Mouse (Mus musculus) thymus, adult 2 months (tissue): Measurements from ENCODE around the gene Maz. TPM values are rescaled to one million over a fixed set of nuclear protein-coding genes. Genes with fewer than 3 reads are reported as not detected.

Source experiments
- DNase-seq: peaks from one replicate; pipeline ENCODE4 v3.0.0; 2021
- H3K27ac ChIP-seq: fragments of 200-500 bp; 2 replicates; pipeline ENCODE4 v1.5.1; 2012; ENCODE audit warnings: low read length, control low read depth; ENCODE audit not compliant: control insufficient read depth, insufficient read depth
- H3K27me3 ChIP-seq: fragments of 200-500 bp; 2 replicates; pipeline ENCODE4 v1.6.1; 2012; ENCODE audit warnings: mild to moderate bottlenecking, low read length, moderate library complexity, mixed read lengths; ENCODE audit not compliant: control insufficient read depth, insufficient read depth
- H3K36me3 ChIP-seq: fragments of 200-500 bp; 2 replicates; pipeline ENCODE4 v1.6.1; 2012; ENCODE audit warnings: mild to moderate bottlenecking, low read length, moderate library complexity; ENCODE audit not compliant: control insufficient read depth, insufficient read depth
- H3K4me1 ChIP-seq: fragments of 200-500 bp; replicated peaks from 2 replicates; pipeline ENCODE4 v1.6.1; 2012; ENCODE audit warnings: low read length; ENCODE audit not compliant: control insufficient read depth, insufficient read depth
- H3K4me3 ChIP-seq: fragments of 200-500 bp; 2 replicates; pipeline ENCODE4 v1.5.1; 2012; ENCODE audit warnings: mild to moderate bottlenecking, low read length, control low read depth, moderate library complexity; ENCODE audit not compliant: control insufficient read depth, insufficient read depth
- CTCF ChIP-seq: fragments of 200-500 bp; IDR thresholded peaks from 2 replicates; pipeline ENCODE4 v1.5.1; 2012; ENCODE audit warnings: mild to moderate bottlenecking, control low read depth, low read length, moderate library complexity, borderline replicate concordance; ENCODE audit not compliant: control insufficient read depth, poor library complexity, insufficient read depth; ENCODE audit errors: extremely low read depth
- POLR2A ChIP-seq: fragments of 200-500 bp; IDR thresholded peaks from 2 replicates; pipeline ENCODE4 v1.6.1; 2012; ENCODE audit warnings: mild to moderate bottlenecking, low read length, control low read depth, moderate library complexity; ENCODE audit not compliant: control insufficient read depth, poor library complexity, insufficient read depth; ENCODE audit errors: extremely low read depth
- WGBS: fragments of 180-500 bp; shearing (Covaris S2); methylation state at CpG from one replicate; pipeline ENCODE4 v1.1.7; 2018; 5-methylcytosine and 5-hydroxymethylcytosine counted together
- polyA plus RNA-seq: library from polyadenylated mRNA; depleted of rRNA; stranded (reverse); fragments of >200 nt; gene quantifications from 2 replicates; pipeline ENCODE4 v1.2.3, GENCODE M21; 2012

Gene Maz
- polyA plus RNA-seq, 1 experiment = 954 TPM

DNA sequence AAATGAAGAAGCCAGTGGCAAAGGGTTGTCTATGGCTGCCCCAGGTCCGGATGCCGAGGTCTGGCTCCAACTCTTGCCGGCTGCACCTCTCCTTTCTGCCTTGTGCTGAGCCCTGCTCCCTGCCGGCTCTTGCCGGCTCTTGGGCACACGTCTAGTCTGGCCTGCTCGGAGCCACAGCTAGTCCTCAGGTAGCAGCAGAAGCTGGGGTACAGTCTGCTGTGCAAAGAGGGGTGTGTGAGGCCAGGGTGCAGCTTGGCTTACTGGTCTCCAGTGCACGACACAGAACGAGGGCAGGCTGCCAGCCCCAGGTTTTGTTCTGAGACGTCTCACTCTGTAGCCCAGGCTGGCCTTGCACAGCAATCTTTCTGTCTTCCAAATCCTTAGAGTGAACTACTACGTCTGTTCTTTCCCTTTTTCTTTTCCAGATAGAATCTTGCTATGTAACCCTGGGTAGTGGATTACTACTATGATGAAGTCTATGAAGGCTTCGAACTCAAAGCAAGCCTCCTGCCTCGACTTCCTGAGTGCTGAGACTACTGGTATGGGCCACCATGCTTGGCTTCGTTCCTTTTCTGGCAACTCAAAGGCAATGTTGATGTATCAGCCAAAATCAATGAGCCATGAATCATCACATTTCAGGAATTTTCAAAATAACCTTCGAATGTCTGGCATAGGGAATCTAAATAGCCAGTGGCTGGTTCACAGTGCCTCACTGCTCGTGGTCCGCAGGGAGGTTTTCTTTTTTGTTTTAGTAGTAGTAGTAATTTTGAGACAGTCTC lies 17.3 kb downstream of the Maz start:
- Histone ChIP-seq H3K36me3 (no peaks in the 10 kb centered on the region), H3K4me3 (no peak overlapping the region), H3K27ac (no peak overlapping the region), H3K4me1 (peaks cover 15% of the 10 kb centered on the region), H3K27me3 (no peaks in the 10 kb centered on the region)
- no peak for DNase-seq
- no peak for TF ChIP-seq POLR2A
- TF ChIP-seq CTCF = no peak
- 90% methylated on average over 17 of the region's 17 CpGs for WGBS

DNA sequence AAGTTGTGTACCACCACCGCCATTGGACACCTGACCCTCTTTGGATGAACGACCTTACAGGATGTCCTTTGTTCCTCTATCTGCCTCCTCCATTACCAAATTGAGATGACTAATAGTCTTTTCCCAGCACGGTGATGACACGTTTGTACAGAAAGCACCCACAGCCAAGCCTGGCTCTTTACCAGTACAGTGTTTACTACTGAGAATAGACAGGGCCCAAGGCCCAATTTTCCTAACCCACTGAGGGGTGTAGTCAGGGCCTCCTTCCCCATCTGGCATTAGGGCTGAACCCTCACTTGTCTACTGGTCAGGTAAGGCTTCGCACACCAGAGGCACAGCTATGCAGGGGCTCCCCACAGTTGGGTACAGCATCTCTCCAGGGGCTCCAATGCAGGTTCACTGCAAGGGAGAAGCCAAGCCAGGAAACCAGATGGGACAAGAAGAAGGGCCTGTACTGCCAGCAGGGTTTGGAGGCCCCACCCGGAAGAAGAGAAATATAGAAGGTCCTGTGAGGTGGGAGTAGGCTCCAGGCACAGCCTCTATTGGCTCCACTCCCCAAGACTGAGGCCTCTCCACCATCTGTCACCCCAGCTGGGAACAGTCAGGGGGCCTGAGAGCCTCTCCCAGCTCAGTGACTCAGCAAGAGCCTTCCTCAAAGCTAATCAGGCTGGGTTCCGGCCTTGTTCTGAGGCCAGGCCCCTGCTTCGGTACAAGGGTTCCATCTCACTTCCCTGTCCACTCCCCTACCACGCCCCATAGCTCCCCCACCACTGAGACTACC lies 18.4 kb downstream of the Maz start:
- Histone ChIP-seq H3K4me3 (no peak overlapping the region), H3K4me1 (peaks cover 9% of the 10 kb centered on the region), H3K36me3 (no peaks in the 10 kb centered on the region), H3K27ac (no peak overlapping the region), H3K27me3 (no peaks in the 10 kb centered on the region)
- no peak for TF ChIP-seq POLR2A
- no peak for TF ChIP-seq CTCF
- no peak for DNase-seq
- WGBS = 59% methylated on average over 9 of the region's 9 CpGs

DNA sequence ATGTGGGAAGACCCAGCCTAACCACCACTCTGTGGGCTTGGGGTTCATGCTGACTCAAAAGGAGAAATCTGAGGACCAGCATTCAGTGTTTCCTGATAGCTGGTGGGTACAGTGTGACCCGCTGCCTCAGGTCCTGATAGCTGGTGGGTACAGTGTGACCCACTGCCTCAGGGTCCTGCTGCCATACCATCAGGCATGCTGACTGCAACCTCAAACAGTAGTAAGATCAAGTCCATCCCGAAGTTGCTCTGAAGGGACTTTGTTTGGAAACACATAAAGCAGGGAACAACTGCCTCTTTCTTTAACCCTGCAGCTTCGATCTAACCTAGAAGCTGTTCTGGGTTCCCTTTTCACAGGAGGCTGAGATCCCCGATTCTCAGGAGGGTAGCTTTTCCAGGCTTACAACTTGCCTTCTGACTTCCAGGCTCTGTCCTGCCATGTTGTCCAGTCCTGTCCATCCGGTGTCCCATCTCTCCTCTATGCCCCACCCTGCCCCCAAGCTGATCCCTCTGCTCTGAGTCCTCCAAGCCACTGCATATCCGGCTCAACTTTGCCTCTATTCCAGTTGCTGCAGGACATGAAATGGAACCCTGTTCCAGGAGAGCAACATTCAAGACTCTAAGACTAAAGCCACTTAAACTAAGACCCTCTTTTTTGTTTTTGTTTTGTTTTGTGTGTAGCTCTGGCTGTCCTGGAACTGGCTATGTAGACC lies 19.4 kb downstream of the Maz start:
- Histone ChIP-seq H3K4me1 (peaks cover 5% of the 10 kb centered on the region; the same call in 1 of the 2 replicates), H3K27me3 (no peaks in the 10 kb centered on the region), H3K4me3 (no peak overlapping the region), H3K36me3 (no peaks in the 10 kb centered on the region), H3K27ac (no peak overlapping the region)
- DNase-seq = no peak
- no peak for TF ChIP-seq CTCF
- no peak for TF ChIP-seq POLR2A
- 95% methylated on average over 6 of the region's 6 CpGs for WGBS

DNA sequence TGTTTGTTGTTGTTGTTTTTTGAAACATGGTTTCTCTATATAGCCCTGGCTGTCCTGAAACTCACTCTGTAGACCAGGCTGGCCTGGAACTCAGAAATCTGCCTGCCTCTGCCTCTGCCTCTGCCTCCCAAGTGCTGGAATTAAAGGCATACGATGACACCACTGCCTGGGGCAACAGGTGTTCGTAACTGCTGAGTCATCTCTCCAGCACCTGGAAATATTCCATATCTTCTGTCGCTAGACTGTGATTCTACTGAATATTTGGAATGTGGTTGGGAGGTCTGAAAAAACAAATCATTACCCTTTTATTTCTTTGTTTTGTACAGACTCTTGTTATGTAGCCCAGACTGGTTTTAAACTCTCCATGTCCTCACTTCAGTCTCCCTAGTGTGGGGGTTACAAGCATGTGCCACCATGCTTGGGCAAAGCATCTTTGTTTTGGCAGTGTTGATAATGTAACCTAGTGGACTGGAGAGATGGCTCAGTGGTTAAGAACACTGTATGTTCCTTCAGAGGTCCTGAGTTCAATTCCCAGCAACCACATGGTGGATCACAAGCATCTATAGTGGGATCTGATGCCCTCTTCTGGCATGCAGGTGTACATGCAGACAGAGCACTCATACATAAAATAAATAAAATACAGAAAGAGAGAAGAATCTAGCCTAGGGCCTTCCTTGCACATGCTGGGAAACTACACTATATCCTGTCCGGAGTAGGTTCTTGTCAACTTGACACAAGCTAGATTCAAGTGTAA lies 22.5 kb downstream of the Maz start:
- Histone ChIP-seq H3K36me3 (no peaks in the 10 kb centered on the region), H3K27ac (no peak overlapping the region), H3K27me3 (no peaks in the 10 kb centered on the region), H3K4me1 (peaks cover 10% of the 10 kb centered on the region; the same call in 1 of the 2 replicates), H3K4me3 (no peak overlapping the region)
- DNase-seq = no peak
- WGBS = 92% methylated on average over 4 of the region's 4 CpGs
- no peak for TF ChIP-seq POLR2A
- TF ChIP-seq CTCF = no peak

DNA sequence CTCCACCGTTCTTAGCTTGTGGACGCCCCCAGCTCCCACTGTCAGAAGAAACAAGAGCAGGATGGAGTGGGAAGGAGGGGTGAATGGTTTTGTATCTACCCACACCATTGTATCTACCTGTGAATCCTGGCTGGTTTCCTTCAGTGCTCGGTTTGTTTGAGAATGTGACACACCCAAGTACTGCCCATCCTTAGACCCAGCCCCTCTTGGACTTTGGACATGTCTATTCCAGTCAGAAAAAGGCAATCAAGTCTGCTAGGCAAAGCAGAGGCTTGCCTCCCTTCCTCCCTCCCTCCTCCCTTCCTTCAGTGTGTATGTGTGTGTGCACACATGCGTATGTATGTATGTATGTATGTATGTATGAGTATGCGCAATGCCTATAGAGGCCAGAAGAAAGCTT lies 23.2 kb downstream of the Maz start:
- no peak for DNase-seq
- no peaks in the 10 kb centered on the region for H3K27me3 ChIP-seq
- TF ChIP-seq POLR2A (no peak), CTCF (no peak)
- WGBS = 93% methylated on average over 5 of the region's 5 CpGs
- peaks cover 7% of the 10 kb centered on the region; the same call in 1 of the 2 replicates for H3K4me1 ChIP-seq
- no peak overlapping the region for H3K27ac ChIP-seq
- H3K36me3 ChIP-seq = no peaks in the 10 kb centered on the region
- no peak overlapping the region for H3K4me3 ChIP-seq

DNA sequence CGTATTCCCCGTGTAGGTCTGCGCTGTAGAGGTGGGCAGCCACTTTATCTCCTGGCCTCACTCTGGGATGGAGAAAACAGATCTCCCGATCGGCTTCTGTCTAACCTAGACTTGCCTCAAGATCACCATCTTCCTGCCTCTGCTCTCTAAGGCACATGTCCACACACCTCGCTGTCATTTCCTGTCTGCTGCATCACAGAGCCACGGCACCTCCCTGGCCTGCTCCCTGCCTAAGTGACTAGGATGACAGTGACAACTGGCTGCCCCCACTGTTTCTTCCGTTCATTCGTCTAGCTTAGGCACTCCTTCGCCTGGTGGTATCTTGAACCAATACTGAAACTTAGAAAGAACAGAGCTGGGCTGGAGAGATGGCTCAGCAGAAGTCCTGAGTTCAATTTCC lies 27.3 kb downstream of the Maz start:
- Histone ChIP-seq H3K36me3 (no peaks in the 10 kb centered on the region; the same call in 1 of the 2 replicates), H3K4me3 (no peak overlapping the region), H3K4me1 (peaks cover 5% of the 10 kb centered on the region; the same call in 1 of the 2 replicates), H3K27ac (no peak overlapping the region), H3K27me3 (no peaks in the 10 kb centered on the region)
- 70% methylated on average over 10 of the region's 10 CpGs for WGBS
- TF ChIP-seq CTCF (no peak), POLR2A (no peak)
- DNase-seq = no peak
